In the genomic region with DNA sequence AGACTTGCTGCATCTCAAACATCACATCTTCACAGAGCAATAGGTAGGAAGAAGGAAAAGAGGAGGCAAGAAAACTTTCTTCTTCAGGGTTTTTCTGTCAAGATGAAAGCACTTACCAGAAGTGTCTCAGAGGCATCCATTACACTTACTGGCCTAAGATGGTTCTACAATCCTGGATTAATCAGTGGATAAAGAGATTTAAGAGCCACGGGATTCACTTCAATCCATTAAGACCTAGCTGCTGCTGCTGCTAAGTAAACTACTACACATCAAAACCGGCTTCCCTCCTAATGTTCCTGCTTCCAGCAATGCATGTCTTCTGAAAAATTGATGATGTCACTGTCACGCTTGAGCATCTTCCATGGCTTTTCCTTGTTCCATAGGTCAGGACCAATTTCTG, we compare ENCODE assay signal across 25 mouse cellular contexts. TPM values are rescaled to one million over a fixed set of nuclear protein-coding genes. Genes with fewer than 3 reads are reported as not detected.
"Had no signal": no experiment of that assay in that cellular context is flagged by ENCODE, and none has a peak within 500 bp of the region (broad histone marks: within the 10 kb centered on the region; RNA-seq: fewer than 3 reads in every experiment).

No protein-coding gene starts in this region.

- DNase-seq: left cerebral cortex, postnatal 4 days; liver; liver, embryonic 13.5 days; liver, postnatal 0 days; lung, adult 18-20 months; lung, adult 2 months; lung, embryonic 14.5 days; lung, postnatal 10 days; lung, postnatal 14 days; lung, postnatal 36 days; lung, postnatal 4 days; midbrain, embryonic 14.5 days had no signal

RNA-seq across cellular contexts. Expression of a gene that starts 41.8 kb away (rescaled TPM):
- total RNA-seq: left cerebral cortex, adult 18-20 months; left cerebral cortex, adult 2 months; left cerebral cortex, adult 8-10 months; left cerebral cortex, postnatal 10 days; left cerebral cortex, postnatal 14 days; left cerebral cortex, postnatal 25 days; left cerebral cortex, postnatal 36 days; left cerebral cortex, postnatal 4 days; liver, adult 2 months; megakaryocyte progenitor cell, adult 5-6 weeks; megakaryocyte, adult 5-6 weeks; megakaryocyte-erythroid progenitor cell, adult 5-6 weeks; midbrain, postnatal 0 days; monocyte, adult 5-6 weeks had no signal
